Mouse (Mus musculus): ENCODE measurements around the gene Ubp1.
"Not testable (repeated sequence)": the region's sequence is repeated elsewhere in the genome, so short reads cannot be mapped to it uniquely, and the experiment has no call there.

The Ubp1 gene

GRCm38 (mm10) chr9:113930534-113931374 is at the start of gene Ubp1:
Ubp1 (plus strand) TSS chr9:113930934.
- in situ Hi-C loops (cut with MboI, MseI): no loop called here

DNA sequence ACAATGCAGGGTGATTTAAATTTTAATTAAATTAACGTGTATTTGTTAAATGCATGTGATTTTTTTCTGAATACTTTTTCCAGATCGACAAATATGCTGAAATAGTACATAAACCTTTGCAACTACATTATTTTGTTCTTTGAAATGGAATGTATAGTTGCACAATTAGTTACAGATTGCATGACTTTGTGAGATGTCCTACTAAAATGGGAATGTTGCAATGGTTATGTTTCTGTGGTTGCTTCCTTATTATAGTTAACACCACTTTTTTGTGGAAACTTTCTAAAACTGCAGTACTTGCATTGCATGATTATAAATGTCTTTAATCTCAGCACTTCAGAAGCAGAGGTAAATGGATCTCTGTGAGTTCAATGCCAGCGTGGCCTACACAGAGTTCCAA is 35.8 kb upstream of the Ubp1 start:
- in situ Hi-C loops (cut with MboI, MseI): no loop called here

DNA sequence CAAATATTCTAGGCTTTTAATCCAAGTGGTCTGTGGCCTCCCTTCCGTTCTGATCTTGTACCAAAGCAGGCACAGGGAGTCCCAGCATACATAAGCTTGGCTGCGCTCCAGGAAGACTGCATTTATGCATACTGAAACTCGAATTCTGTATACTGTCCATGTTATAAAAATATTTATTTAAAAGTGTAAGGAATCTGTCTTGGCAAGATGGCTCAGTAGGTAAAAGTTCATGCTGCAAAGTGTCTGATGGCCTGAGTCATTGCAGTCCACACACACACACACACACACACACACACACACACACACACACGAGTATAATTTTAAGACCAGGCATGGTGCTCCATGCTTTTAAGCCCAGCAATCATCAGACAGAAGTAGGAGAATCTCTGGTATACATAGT is 27.6 kb upstream of the Ubp1 start:
- in situ Hi-C loops (cut with MboI, MseI): no loop called here

DNA sequence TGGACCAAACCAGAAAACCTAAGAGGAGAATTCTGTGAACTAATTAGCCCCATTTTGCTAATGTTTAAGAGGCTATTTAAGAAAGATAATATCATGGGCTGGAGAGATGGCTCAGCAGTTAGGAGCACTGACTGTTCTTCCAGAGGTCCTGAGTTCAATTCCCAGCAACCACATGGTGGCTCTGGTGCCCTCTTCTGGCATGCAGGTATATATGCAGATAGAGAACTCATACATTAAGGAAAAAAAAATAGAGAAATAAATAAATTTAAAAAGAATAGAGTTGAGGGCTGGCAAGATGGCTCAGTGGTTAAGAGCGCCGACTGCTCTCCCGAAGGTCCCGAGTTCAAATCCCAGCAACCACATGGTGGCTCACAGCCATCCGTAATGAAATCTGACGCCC is 26.4 kb upstream of the Ubp1 start:
- in situ Hi-C loops (cut with MboI, MseI): not testable (repeated sequence)

DNA sequence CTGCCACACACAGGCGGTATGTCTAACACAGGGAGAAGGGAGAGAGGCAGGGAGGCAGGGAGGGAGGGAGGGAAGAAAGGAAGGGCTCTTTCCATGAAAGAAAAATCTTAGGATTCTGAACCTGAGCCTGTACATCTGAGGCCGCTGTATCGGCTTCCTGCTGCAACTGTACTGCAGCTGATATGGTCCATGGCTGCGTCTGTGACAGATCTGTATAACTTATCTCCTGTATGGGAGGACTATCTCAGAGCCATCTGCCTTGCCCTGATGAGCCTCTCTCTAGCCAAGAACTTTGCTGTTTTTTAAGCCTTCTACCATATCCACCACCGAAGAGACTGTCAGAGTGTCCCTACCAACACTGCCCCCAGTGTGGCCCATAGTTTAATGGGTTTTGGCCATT is 14.9 kb upstream of the Ubp1 start:
- in situ Hi-C loops (cut with MboI, MseI): no loop called here

GRCm38 (mm10) chr9:113922677-113923076 is 8.1 kb upstream of the Ubp1 start:
- in situ Hi-C loops (cut with MboI, MseI): no loop called here

DNA sequence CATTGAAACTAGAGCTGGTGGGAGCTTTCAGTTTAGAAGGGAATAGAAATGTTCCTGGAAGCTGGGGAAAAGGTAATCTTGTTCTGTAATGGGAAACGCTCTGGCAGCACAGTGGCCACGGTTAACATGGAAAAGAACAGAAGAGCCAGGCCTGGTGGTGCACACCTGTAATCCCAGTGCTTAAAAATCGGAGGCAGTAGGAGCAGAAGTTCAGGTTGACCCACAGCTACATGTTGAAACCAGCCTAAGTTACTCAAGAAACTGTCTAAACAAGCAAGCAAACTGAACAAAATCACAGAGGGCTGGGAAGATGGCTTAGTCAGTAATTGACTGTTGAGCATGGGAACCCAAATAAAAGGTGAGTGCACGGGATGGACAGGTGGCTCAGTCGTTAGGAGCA is 5.9 kb upstream of the Ubp1 start:
- in situ Hi-C loops (cut with MboI, MseI): no loop called here

GRCm38 (mm10) chr9:113928591-113928990 is 2.1 kb upstream of the Ubp1 start:
- in situ Hi-C loops (cut with MboI, MseI): no loop called here

DNA sequence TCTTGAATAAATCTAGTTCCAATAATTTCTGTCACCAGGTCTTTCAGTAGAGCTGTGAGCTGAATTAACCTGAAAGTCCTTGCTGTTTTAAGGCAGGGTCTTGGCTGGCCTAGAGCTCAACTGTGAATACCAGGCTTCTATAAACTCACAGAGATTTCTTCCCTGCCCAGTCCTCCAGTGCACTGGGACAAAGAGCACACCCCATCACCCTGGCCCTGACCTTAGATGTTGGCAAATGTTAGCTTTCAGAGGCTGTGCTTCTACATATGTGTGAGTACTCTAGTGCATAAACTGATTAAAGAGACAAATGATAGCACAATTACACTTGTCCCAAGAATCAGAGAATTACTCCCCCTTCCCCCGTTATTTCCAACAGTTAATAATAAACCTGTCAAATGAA is 1.1 kb upstream of the Ubp1 start:
- in situ Hi-C loops (cut with MboI, MseI): no loop called here

DNA sequence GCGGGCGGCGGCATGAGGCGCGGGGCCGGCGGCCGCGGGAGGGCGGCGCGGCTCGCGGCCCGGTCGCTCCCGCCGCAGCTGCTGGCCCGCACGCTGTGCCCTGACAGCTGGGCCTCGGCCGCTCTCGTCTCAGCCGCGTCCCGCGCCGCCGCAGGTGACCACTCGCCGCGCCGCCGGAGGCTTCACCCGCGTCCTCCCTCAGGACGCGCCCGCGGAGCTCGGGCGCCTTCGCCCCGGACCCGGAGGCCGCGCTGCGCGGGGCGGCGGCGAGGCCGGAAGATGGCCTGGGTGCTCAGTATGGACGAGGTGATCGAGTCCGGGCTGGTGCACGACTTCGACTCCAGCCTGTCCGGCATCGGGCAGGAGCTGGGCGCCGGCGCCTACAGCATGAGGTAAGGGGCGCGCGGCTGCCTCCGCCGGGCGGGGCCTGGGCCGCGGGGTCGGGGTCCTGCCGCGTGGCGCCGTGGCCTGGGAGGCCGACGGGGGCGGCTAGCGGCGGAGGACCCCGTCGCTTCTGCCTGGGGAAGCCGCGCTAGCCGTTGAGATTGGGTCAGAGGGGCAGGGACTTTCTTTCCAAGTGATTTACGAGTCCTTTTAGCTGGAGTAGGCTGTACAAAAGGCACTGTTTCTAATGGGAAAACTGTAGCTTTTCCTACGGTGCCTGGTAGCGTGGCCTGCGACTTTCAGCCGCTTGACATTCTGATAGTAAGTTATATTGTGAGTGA is 803 bp downstream of the Ubp1 start:
- in situ Hi-C loops (cut with MboI, MseI): no loop called here

GRCm38 (mm10) chr9:113932100-113932470 is 1.4 kb downstream of the Ubp1 start:
- in situ Hi-C loops (cut with MboI, MseI): no loop called here

DNA sequence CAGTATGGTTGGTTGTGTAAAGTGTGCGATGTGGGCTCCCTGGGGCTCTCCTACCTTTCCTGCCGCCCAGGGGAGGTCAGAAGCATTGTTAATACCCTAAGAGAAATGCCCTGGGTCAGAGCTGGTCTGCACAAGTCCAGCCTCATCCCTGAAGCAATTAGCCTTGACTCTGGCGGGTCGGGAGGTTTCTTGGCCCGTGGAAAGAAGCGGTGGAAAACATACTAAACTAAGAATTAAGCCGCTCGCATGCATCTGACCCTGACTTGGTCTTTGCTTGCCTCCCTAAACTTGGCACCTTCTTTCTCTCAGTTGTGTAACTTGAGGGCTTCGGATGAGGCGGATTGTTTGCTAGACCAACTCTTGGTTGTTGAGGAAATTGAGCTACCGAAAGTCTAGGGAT is 1.8 kb downstream of the Ubp1 start:
- in situ Hi-C loops (cut with MboI, MseI): no loop called here

- in situ Hi-C loops (cut with MboI, MseI): no loop called here
These were observed 4.9 kb downstream of the Ubp1 start for GRCm38 (mm10) chr9:113935638-113936037.

GRCm38 (mm10) chr9:113939063-113939850 is 8.5 kb downstream of the Ubp1 start:
- in situ Hi-C loops (cut with MboI, MseI): no loop called here

DNA sequence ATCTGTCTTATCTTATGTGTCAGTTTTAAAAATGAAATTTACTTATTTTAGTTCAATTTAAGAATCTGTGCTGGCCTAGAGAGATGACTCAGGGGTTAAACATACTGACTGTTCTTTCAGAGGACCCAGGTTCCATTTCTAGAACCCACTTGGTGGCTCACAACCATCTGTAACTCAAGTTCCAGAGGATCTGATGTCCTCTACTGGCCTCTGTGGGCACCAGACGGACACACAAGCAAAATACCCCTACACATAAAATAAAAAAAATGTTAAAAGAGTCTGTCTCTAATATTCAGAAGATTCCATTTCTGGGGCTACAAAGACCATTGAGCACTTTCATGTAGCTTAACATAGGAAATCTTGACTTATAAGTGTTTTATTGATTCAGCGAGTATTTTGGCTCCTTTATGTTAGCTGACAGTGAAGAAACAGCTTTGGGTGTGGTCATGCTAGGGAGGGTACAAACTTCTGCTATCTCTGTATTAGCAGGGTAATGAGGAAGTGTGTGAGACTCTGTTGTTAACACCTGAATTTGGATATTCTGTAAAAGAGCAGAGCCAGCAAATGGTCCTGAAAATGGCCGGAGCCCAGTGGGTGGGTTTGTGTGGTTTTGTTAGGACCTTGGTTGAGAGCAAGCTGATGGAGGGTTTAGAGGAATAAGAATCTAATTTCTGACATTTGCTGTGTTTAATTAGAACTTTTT is 10.5 kb downstream of the Ubp1 start:
- in situ Hi-C loops (cut with MboI, MseI): no loop called here

DNA sequence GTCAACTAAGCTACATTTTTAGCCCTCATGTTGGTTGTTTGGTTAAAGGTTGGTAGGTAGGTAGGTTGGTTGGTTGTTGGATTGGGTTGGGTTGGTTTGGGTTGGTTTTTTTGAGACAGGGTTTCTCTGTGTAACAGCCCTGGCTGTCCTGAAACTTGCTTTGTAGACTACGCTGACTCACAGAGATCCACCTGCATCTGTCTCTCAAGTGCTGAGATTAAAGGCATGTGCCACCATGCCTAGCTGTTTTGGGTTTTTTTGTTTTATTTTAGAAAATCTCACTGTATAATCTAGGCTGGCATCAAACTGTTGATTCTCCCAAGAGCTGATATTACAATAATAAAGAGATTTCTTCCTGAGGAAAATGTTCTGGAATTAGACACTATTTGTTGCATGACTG is 12.6 kb downstream of the Ubp1 start:
- in situ Hi-C loops (cut with MboI, MseI): no loop called here

GRCm38 (mm10) chr9:113947216-113947615 is 16.5 kb downstream of the Ubp1 start:
- in situ Hi-C loops (cut with MboI, MseI): no loop called here

DNA sequence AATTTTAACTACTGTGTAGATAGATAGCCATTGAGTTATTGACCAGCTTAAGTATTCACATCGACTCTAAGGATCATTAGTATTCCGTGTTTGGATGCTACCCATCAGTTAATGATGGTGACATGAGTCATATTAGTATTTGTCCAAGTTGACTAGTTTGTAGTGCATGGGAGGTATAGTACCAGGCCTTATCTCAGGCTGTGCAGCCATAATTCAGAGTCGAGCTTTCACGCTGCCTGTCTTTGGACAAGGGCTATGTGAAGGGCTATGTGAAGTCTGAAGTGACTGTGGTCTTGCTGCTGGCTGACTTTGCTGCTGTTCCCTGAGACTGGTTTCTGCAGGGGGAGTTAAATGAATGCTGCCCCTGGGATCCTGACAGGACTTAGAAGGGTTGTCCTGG is 27.0 kb downstream of the Ubp1 start:
- in situ Hi-C loops (cut with MboI, MseI): loop anchor here (25.0 kb wide), 1 partner anchor 655 kb away; no protein-coding TSS in a partner anchor

GRCm38 (mm10) chr9:113963718-113964117 is 33.0 kb downstream of the Ubp1 start:
- in situ Hi-C loops (cut with MboI, MseI): loop anchor here (25.0 kb wide), 1 partner anchor 649 kb away; no protein-coding TSS in a partner anchor

DNA sequence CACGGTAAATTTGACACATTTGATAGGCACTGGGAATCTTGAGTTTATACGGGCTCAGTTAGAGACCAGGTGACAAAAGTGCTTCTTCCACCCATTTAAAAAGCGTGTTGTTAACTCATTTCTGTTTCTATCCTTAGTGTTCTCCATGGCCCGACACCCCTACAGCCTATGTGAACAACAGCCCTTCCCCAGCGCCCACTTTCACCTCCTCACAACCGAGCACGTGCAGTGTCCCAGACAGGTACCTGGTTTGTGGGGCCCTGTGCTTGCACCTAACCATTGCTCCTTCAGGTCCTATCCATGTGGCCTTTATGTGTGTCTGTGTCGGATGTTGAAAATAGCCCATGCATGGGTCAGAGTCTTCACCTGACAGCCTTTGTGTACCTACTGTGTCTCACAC is 33.7 kb downstream of the Ubp1 start:
- in situ Hi-C loops (cut with MboI, MseI): loop anchor here (25.0 kb wide), 1 partner anchor 648 kb away; no protein-coding TSS in a partner anchor

DNA sequence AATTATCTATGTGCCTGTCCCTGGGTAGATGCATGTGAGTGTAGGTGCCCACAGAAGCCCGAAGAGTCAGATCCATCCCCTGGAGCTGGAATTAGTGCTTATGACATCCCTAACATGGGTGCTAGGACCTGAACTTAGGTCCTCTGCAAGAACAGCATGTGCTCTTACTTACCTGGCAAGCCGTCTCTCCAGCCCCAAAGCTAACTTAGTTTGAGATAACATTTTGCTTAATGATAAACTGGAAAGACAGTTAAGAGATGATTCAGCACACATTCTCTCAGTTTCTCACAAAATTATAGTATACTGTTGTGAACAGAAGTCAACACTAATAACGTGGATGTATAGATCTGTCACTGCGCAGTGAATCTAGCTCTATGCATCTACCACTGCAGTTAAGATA is 36.1 kb downstream of the Ubp1 start:
- in situ Hi-C loops (cut with MboI, MseI): loop anchor here (25.0 kb wide), 1 partner anchor 645 kb away; no protein-coding TSS in a partner anchor
